Mouse (Mus musculus): ENCODE measurements around the gene Rala. TPM values are rescaled to one million over a fixed set of nuclear protein-coding genes. Genes with fewer than 3 reads are reported as not detected.

The Rala gene
- polyA plus RNA-seq, 2 experiments, result 48.5 to 97.8 TPM

DNA sequence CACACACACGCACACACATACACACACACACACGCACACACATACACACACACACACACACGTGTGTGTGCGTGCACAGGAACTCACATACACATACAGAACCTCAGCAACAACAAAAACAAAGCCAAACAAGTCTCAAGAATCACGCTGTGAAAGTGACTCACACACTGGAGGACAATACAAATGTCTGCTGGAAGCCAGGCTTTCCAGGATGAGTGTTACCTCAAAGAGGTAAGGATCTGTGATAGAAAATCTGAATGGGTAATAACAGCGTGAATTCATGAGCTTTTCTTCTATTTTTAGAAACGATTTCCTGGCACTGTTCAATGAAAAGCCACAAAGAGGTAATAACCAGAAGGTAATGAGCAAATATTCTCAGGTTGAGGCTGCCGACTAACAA lies 59.8 kb downstream of the Rala start:
- TF ChIP-seq POLR2A (IDR thresholded peaks at IDR 0.05; ENCODE audit: borderline replicate concordance, extremely low read depth, insufficient read depth, insufficient read length), result no peak
- no peak overlapping the region for H3K4me3 ChIP-seq (replicated peaks; ENCODE audit: low read length)
- peaks cover 45% of the 10 kb centered on the region for H3K36me3 ChIP-seq (ENCODE audit: control insufficient read depth, insufficient read depth, low read length)
- H3K9me3 ChIP-seq (ENCODE audit: control insufficient read depth, low read length), result no peaks in the 10 kb centered on the region
- DNase-seq (ENCODE audit: low spot score) (no peak), ATAC-seq (ENCODE audit: low FRiP score, low read depth) (no peak)
- no peak overlapping the region for H3K4me2 ChIP-seq (replicated peaks; ENCODE audit: low read depth, low read length, severe bottlenecking)
- H3K27me3 ChIP-seq (ENCODE audit: control insufficient read depth, insufficient read depth, low read length), result no peaks in the 10 kb centered on the region
- H3K9ac ChIP-seq (ENCODE audit: low read depth, low read length, severe bottlenecking), result no peak overlapping the region
- no peak overlapping the region for H3K27ac ChIP-seq (replicated peaks; ENCODE audit: low read depth, low read length)
- 71% methylated on average over 8 of the region's 8 CpGs for WGBS
- H3K4me1 ChIP-seq (ENCODE audit: control insufficient read depth, insufficient read depth, low read length), result no peaks in the 10 kb centered on the region

DNA sequence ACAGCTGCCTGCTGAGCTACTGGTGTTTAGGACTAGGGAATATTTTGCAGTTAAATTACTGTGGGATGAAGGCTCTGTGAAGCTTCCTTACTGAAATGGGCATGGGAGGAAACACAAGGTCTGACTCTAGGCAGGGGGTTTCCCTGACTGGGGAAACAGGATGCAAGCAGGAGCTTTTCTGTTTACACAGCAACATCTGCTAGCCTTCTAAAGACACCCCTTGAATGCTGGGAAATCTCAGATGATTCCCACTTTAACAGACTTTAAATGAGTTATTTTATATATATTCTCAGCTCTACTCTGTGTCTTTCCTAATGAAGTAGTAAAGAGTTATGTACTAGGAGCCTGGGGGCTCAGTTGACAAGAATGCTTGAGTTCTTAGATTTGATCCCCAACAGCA lies 65.0 kb downstream of the Rala start:
- DNase-seq (ENCODE audit: low spot score) (no peak), ATAC-seq (ENCODE audit: low FRiP score, low read depth) (no peak)
- H3K4me3 ChIP-seq (replicated peaks; ENCODE audit: low read length), result no peak overlapping the region
- H3K4me1 ChIP-seq (ENCODE audit: control insufficient read depth, insufficient read depth, low read length), result no peaks in the 10 kb centered on the region
- peaks cover 8% of the 10 kb centered on the region; the same call in 1 of the 2 replicates for H3K9me3 ChIP-seq (ENCODE audit: control insufficient read depth, low read length)
- no peaks in the 10 kb centered on the region for H3K27me3 ChIP-seq (ENCODE audit: control insufficient read depth, insufficient read depth, low read length)
- H3K36me3 ChIP-seq (ENCODE audit: control insufficient read depth, insufficient read depth, low read length), result peaks cover 18% of the 10 kb centered on the region; the same call in 1 of the 2 replicates
- H3K4me2 ChIP-seq (replicated peaks; ENCODE audit: low read depth, low read length, severe bottlenecking), result no peak overlapping the region
- no peak overlapping the region for H3K9ac ChIP-seq (ENCODE audit: low read depth, low read length, severe bottlenecking)
- H3K27ac ChIP-seq (replicated peaks; ENCODE audit: low read depth, low read length), result no peak overlapping the region
- no peak for TF ChIP-seq POLR2A (IDR thresholded peaks at IDR 0.05; ENCODE audit: borderline replicate concordance, extremely low read depth, insufficient read depth, insufficient read length)

- ATAC-seq (ENCODE audit: low FRiP score, low read depth), result no peak
- Histone ChIP-seq H3K4me3 (replicated peaks; ENCODE audit: low read length) (no peak overlapping the region), H3K9ac (ENCODE audit: low read depth, low read length, severe bottlenecking) (no peak overlapping the region), H3K9me3 (ENCODE audit: control insufficient read depth, low read length) (no peaks in the 10 kb centered on the region), H3K36me3 (ENCODE audit: control insufficient read depth, insufficient read depth, low read length) (no peaks in the 10 kb centered on the region), H3K4me2 (replicated peaks; ENCODE audit: low read depth, low read length, severe bottlenecking) (no peak overlapping the region), H3K27ac (replicated peaks; ENCODE audit: low read depth, low read length) (no peak overlapping the region), H3K4me1 (ENCODE audit: control insufficient read depth, insufficient read depth, low read length) (no peaks in the 10 kb centered on the region), H3K27me3 (ENCODE audit: control insufficient read depth, insufficient read depth, low read length) (no peaks in the 10 kb centered on the region)
- no peak for DNase-seq (ENCODE audit: low spot score)
- 85% methylated on average over 2 of the region's 2 CpGs for WGBS
- no peak for TF ChIP-seq POLR2A (IDR thresholded peaks at IDR 0.05; ENCODE audit: borderline replicate concordance, extremely low read depth, insufficient read depth, insufficient read length)
Measured at GRCm38 (mm10) chr13:17866741-17867140, 77.3 kb downstream of the Rala start.

GRCm38 (mm10) chr13:17860536-17860935 lies 83.5 kb downstream of the Rala start:
- no peak overlapping the region for H3K27ac ChIP-seq (replicated peaks; ENCODE audit: low read depth, low read length)
- WGBS, result 84% methylated on average over 6 of the region's 6 CpGs

DNA sequence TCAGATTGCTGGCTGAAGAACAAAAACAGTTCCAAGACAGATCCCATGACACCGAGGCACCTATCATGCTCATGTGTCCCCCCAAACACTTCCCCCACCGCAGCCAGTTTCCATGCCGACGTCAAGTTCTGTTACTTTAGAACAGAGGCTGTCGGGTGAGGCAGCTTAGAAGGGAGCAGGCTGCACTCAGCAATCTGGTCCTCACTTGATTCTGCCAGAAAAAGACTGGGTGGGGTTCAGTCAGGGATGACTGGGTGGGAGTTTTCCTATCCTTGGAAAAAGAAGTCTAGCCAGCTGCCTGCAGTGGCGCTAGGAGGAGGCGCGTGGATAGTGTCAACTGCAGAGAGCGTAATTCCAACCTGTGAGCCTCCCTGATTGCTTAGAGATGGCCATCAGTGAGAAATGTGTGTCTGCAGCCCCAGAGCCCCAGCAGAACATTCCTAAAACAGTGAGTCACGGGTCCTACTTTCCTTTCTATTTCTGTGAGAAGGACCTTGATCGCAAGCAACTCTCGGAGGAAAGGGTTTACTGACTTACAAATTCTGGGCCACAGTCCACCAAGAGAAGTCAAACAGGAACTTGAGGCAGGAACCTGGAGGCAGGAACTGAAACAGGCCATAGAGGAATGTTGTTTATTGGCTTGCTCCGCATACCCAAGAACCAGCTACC lies 84.5 kb downstream of the Rala start:
- no peak overlapping the region for H3K4me2 ChIP-seq (replicated peaks; ENCODE audit: low read depth, low read length, severe bottlenecking)
- ATAC-seq (ENCODE audit: low FRiP score, low read depth) (no peak), DNase-seq (ENCODE audit: low spot score) (no peak)
- no peaks in the 10 kb centered on the region for H3K27me3 ChIP-seq (ENCODE audit: control insufficient read depth, insufficient read depth, low read length)
- no peak overlapping the region for H3K27ac ChIP-seq (replicated peaks; ENCODE audit: low read depth, low read length)
- H3K9me3 ChIP-seq (ENCODE audit: control insufficient read depth, low read length), result no peaks in the 10 kb centered on the region
- no peak for TF ChIP-seq POLR2A (IDR thresholded peaks at IDR 0.05; ENCODE audit: borderline replicate concordance, extremely low read depth, insufficient read depth, insufficient read length)
- 0 out of 2 replicates have a peak, but pooled peaks cover 7% of the 10 kb centered on the region for H3K4me1 ChIP-seq (ENCODE audit: control insufficient read depth, insufficient read depth, low read length)
- H3K4me3 ChIP-seq (replicated peaks; ENCODE audit: low read length), result no peak overlapping the region
- no peak overlapping the region for H3K9ac ChIP-seq (ENCODE audit: low read depth, low read length, severe bottlenecking)
- WGBS, result 84% methylated on average over 13 of the region's 13 CpGs
- no peaks in the 10 kb centered on the region for H3K36me3 ChIP-seq (ENCODE audit: control insufficient read depth, insufficient read depth, low read length)

More at GRCm38 (mm10) chr13:17860536-17860935, 83.5 kb downstream of the Rala start:
- Histone ChIP-seq H3K4me3 (replicated peaks; ENCODE audit: low read length) (no peak overlapping the region), H3K4me1 (ENCODE audit: control insufficient read depth, insufficient read depth, low read length) (0 out of 2 replicates have a peak, but pooled peaks cover 3% of the 10 kb centered on the region), H3K9ac (ENCODE audit: low read depth, low read length, severe bottlenecking) (no peak overlapping the region), H3K4me2 (replicated peaks; ENCODE audit: low read depth, low read length, severe bottlenecking) (no peak overlapping the region), H3K36me3 (ENCODE audit: control insufficient read depth, insufficient read depth, low read length) (no peaks in the 10 kb centered on the region), H3K9me3 (ENCODE audit: control insufficient read depth, low read length) (no peaks in the 10 kb centered on the region), H3K27me3 (ENCODE audit: control insufficient read depth, insufficient read depth, low read length) (no peaks in the 10 kb centered on the region)
- no peak for TF ChIP-seq POLR2A (IDR thresholded peaks at IDR 0.05; ENCODE audit: borderline replicate concordance, extremely low read depth, insufficient read depth, insufficient read length)
- DNase-seq (ENCODE audit: low spot score) (no peak), ATAC-seq (ENCODE audit: low FRiP score, low read depth) (no peak)
